Mouse (Mus musculus) heart, postnatal 14 days (tissue): ENCODE measurements around the gene Hist1h2bk. TPM values are rescaled to one million over a fixed set of nuclear protein-coding genes. Genes with fewer than 3 reads are reported as not detected.

ENCODE experiments used
- DNase-seq, 2 experiments: peaks; one replicate each; pipeline ENCODE4 v3.0.0; 2021 to 2022
- intact Hi-C: fragments of 180-260 bp; cut with DNase I; formaldehyde crosslinking; loops from one replicate; pipeline ENCODE4 v1.15.1; 2025
- total RNA-seq, 2 experiments: library from RNA; stranded (reverse); gene quantifications; 2 replicates each; pipeline ENCODE4 v1.2.3; 2021

Gene Hist1h2bk
- total RNA-seq, 2 experiments from 2014 or later: 67.9 to 160 TPM

GRCm38 (mm10) chr13:22009642-22010041 is 26.0 kb upstream of the Hist1h2bk start, which contains the start of gene Prss16:
Gene Prss16, minus strand, starts transcription at chr13:22009742.
- no peak for DNase-seq
- intact Hi-C loops: no loop called here

GRCm38 (mm10) chr13:22013716-22014115 is 22.0 kb upstream of the Hist1h2bk start:
- no peak for DNase-seq
- intact Hi-C loops: no loop called here

GRCm38 (mm10) chr13:22014411-22014845 is 21.2 kb upstream of the Hist1h2bk start:
- DNase-seq: peak in 1 of 2 experiments; percentile 23
- intact Hi-C loops: no loop called here

GRCm38 (mm10) chr13:22015479-22016450 is 19.9 kb upstream of the Hist1h2bk start:
- peak; percentile 69 to 78 for DNase-seq
- intact Hi-C loops: no loop called here

- DNase-seq: no peak
- intact Hi-C loops: loop anchor here (5.0 to 10.0 kb wide), 2 partner anchors 615 to 1432 kb away; partner anchors contain the start of gene Zkscan3
These were observed 15.5 kb upstream of the Hist1h2bk start for GRCm38 (mm10) chr13:22019934-22020835.

GRCm38 (mm10) chr13:22020901-22021339 is 14.8 kb upstream of the Hist1h2bk start:
- intact Hi-C loops: loop anchor here (5.0 to 10.0 kb wide), 2 partner anchors 616 to 1431 kb away; partner anchors contain the start of gene Zkscan3
- peak; percentile 66 to 78 for DNase-seq

GRCm38 (mm10) chr13:22021581-22021980 is 14.1 kb upstream of the Hist1h2bk start:
- intact Hi-C loops: loop anchor here (5.0 to 10.0 kb wide), 2 partner anchors 617 to 1431 kb away; partner anchors contain the start of gene Zkscan3
- DNase-seq: no peak

GRCm38 (mm10) chr13:22022241-22022640 is 13.4 kb upstream of the Hist1h2bk start:
- intact Hi-C loops: loop anchor here (5.0 to 10.0 kb wide), 2 partner anchors 617 to 1430 kb away; partner anchors contain the start of gene Zkscan3

GRCm38 (mm10) chr13:22026058-22027031 is 9.3 kb upstream of the Hist1h2bk start:
- intact Hi-C loops: loop anchor here (5.0 to 10.0 kb wide), 3 partner anchors 314 to 1491 kb away; partner anchors contain the start of gene Zkscan3
- peak; percentile 85 to 91 for DNase-seq

More at GRCm38 (mm10) chr13:22022241-22022640, 13.4 kb upstream of the Hist1h2bk start:
- DNase-seq: peak; percentile 78 to 87

GRCm38 (mm10) chr13:22028673-22029460 is 6.8 kb upstream of the Hist1h2bk start:
- DNase-seq: peak; percentile 94 to 96
- intact Hi-C loops: loop anchor here (1.0 to 10.0 kb wide), 4 partner anchors 55 to 1488 kb away; partner anchors contain the start of gene Zkscan3

- intact Hi-C loops: loop anchor here (1.0 to 10.0 kb wide), 4 partner anchors 56 to 1487 kb away; partner anchors contain the start of gene Zkscan3
- DNase-seq: no peak
These were observed 5.7 kb upstream of the Hist1h2bk start for GRCm38 (mm10) chr13:22029928-22030327.

- intact Hi-C loops: no loop called here
- DNase-seq: no peak
These were observed 5.2 kb upstream of the Hist1h2bk start for GRCm38 (mm10) chr13:22030493-22030892.

GRCm38 (mm10) chr13:22033741-22034442 is 1.8 kb upstream of the Hist1h2bk start:
- no peak for DNase-seq

GRCm38 (mm10) chr13:22034443-22035266 is 1.0 kb upstream of the Hist1h2bk start:
- no peak for DNase-seq
- intact Hi-C loops: loop anchor here (5.0 kb wide), 1 partner anchor 1538 kb away; the partner anchor contains the start of genes Hist1h2ad, Hist1h2ae, Hist1h2bf and Hist1h2bg

More at GRCm38 (mm10) chr13:22033741-22034442, 1.8 kb upstream of the Hist1h2bk start:
- intact Hi-C loops: no loop called here

- DNase-seq: no peak
- intact Hi-C loops: loop anchor here (5.0 kb wide), 1 partner anchor 1536 kb away; the partner anchor contains the start of genes Hist1h2ad, Hist1h2ae, Hist1h2bf and Hist1h2bg
These were observed 683 bp downstream of the Hist1h2bk start for GRCm38 (mm10) chr13:22036149-22036956.
